Mouse (Mus musculus) CH12.LX (cell line): Measurements from ENCODE around the gene Gabarapl2.

Experiments used
- BHLHE40 ChIP-seq: IDR thresholded peaks from 2 replicates; pipeline ENCODE4 v1.6.1; 2011; ENCODE audit warnings: mild to moderate bottlenecking, low read depth, low read length, improper control_type of control experiment
- CHD2 ChIP-seq: IDR thresholded peaks from 2 replicates; pipeline ENCODE4 v1.6.1; 2011; ENCODE audit warnings: low read length, improper control_type of control experiment
- CTCF ChIP-seq, 2 experiments: IDR thresholded peaks in 1 of 2; conservative IDR thresholded peaks in 1 of 2; 2 replicates each; pipeline ENCODE4 v1.5.1; 2011 to 2012; ENCODE audit warnings: low read depth in 2 of 2, low read length in 2 of 2, improper control_type of control experiment in 1 of 2, inconsistent platforms in 1 of 2, mild to moderate bottlenecking in 1 of 2, moderate library complexity in 1 of 2
- EP300 ChIP-seq: IDR thresholded peaks from 2 replicates; pipeline ENCODE4 v1.6.1; 2011; ENCODE audit warnings: low read length, improper control_type of control experiment
- HCFC1 ChIP-seq: IDR thresholded peaks from 2 replicates; pipeline ENCODE4 v1.6.1; 2012; ENCODE audit warnings: low read depth, mild to moderate bottlenecking, inconsistent platforms, low read length, improper control_type of control experiment
- MAFK ChIP-seq: IDR thresholded peaks from 2 replicates; pipeline ENCODE4 v1.6.1; 2011; ENCODE audit warnings: low read length, improper control_type of control experiment; ENCODE audit not compliant: insufficient replicate concordance
- MEF2A ChIP-seq: IDR thresholded peaks from 2 replicates; pipeline ENCODE4 v1.6.1; 2014; ENCODE audit warnings: low read depth, mild to moderate bottlenecking, inconsistent platforms, low read length, improper control_type of control experiment, borderline replicate concordance
- MXI1 ChIP-seq: IDR thresholded peaks from 2 replicates; pipeline ENCODE4 v1.6.1; 2011; ENCODE audit warnings: mild to moderate bottlenecking, low read depth, low read length, improper control_type of control experiment
- NRF1 ChIP-seq: IDR thresholded peaks from 2 replicates; pipeline ENCODE4 v1.6.1; 2014; ENCODE audit warnings: low read depth, mild to moderate bottlenecking, inconsistent platforms, low read length, improper control_type of control experiment, moderate library complexity
- POLR2A ChIP-seq: IDR thresholded peaks from 2 replicates; pipeline ENCODE4 v1.6.1; 2011; ENCODE audit warnings: low read depth, mild to moderate bottlenecking, improper control_type of control experiment, low read length
- TBP ChIP-seq: conservative IDR thresholded peaks from 2 replicates; pipeline ENCODE4 v1.6.1; 2011; ENCODE audit warnings: low read depth, low read length, improper control_type of control experiment
- ZC3H11A ChIP-seq: IDR thresholded peaks from 2 replicates; pipeline ENCODE4 v1.6.1; 2012; ENCODE audit warnings: low read depth, mild to moderate bottlenecking, inconsistent platforms, low read length, improper control_type of control experiment
- ZNF384 ChIP-seq: IDR thresholded peaks from 2 replicates; pipeline ENCODE4 v1.6.1; 2012; ENCODE audit warnings: low read depth, low read length, improper control_type of control experiment, inconsistent platforms

- no peak for TF ChIP-seq CTCF (conservative IDR thresholded peaks at IDR 0.05 in 1 of 2, IDR thresholded peaks at IDR 0.05 in 1 of 2; ENCODE audit: low read depth in 2 of 2, low read length in 2 of 2)
- TF ChIP-seq ZNF384, result no peak
- TF ChIP-seq EP300, result no peak
- TF ChIP-seq POLR2A, result no peak
- TF ChIP-seq ZC3H11A, result no peak
- no peak for TF ChIP-seq TBP
- TF ChIP-seq MEF2A, result no peak
- no peak for TF ChIP-seq HCFC1
- no peak for TF ChIP-seq BHLHE40
- TF ChIP-seq MAFK, result no peak
- no peak for TF ChIP-seq NRF1
- no peak for TF ChIP-seq MXI1
- no peak for TF ChIP-seq CHD2
Observed at GRCm38 (mm10) chr8:111975706-111976105, 35.2 kb downstream of the Gabarapl2 start.
